Mouse (Mus musculus): Measurements from ENCODE around the gene Bcl7a.

Bcl7a gene

DNA sequence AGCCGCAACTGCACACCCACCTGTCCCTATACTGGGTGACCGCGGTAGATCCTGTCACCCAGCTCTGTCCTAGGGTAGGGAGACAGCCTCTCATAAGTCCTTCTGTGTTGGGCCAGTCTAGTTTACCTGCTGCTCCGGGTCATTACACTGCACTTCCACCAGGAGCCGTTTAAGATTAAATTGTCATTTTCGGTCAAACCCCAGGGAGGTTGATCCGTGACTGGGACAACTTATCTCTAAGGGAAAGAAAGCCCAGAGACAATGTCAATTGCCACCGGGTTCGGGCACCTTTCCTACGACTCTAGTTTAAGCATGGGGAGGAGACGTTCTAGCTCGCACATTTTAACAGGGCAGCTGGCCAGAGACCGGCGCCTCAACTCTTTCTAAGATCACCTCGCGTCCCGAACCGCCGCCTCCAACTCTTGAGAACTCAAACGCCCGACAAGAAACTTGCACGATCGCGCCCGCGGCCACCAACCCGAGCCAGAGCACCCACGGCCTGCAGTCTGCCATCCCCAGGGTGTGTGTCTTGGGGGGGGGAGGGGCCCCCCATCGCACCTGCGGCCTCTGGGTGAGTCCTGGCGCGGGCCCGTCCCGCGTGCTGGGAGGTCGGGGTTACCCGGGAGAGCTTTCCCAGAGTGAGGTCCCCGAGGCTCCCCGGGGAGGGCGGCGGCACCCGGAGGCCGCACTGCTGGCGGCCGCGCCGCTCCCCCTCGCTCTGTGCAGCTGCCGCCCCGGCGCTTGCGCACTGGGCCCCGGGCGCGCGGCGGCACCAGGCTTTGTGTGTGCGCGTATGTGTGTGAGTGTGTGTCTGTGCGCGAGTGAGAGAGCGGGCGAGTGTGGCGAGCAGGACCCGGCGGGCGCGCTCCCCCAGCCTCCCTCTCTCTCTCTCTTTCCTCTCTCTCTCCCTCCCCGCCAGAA, at the start of gene Bcl7a:
Gene Bcl7a, plus strand, starts transcription at position 128 of the 921 bp plus-strand sequence.
- peak; percentile 84 to 88 for DNase-seq (ENCODE audit: low spot score in 2 of 2)

GRCm38 (mm10) chr5:123294653-123295052, 49.0 kb upstream of the Bcl7a start:
- no peak for DNase-seq (ENCODE audit: low spot score in 2 of 2)

GRCm38 (mm10) chr5:123296224-123296806, 47.3 kb upstream of the Bcl7a start:
- peak in 1 of 2 experiments; percentile 62 for DNase-seq (ENCODE audit: low spot score in 2 of 2)

- no peak for DNase-seq (ENCODE audit: low spot score in 2 of 2)
Observed at GRCm38 (mm10) chr5:123296972-123297754, 46.5 kb upstream of the Bcl7a start.

DNA sequence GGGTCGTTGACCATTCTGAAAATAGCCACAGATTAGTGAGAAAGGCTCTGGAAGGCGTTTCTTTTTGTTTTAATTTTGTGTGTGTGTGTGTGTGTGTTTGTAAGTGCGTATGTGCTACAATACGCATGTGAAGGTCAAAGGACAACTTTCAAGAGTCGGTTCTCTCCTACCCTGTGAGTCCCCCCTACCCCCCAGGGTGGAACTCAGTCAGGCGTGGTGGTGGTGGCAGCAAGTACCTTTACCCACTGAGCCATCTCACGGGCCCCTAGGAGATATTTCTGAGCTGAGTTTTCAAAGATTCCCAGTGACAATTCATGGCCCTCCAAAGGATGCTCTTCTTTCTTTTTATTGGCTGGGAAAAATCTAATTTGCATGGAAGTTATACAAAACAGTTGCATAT, 45.8 kb upstream of the Bcl7a start:
- DNase-seq (ENCODE audit: low spot score in 2 of 2), result no peak

- peak in 1 of 2 experiments; percentile 55 for DNase-seq (ENCODE audit: low spot score in 2 of 2)
Observed at GRCm38 (mm10) chr5:123298526-123298925, 45.1 kb upstream of the Bcl7a start.

- no peak for DNase-seq (ENCODE audit: low spot score in 2 of 2)
Observed at GRCm38 (mm10) chr5:123300496-123301034, 43.1 kb upstream of the Bcl7a start.

- DNase-seq (ENCODE audit: low spot score in 2 of 2), result no peak
Observed at GRCm38 (mm10) chr5:123301780-123302521, 41.7 kb upstream of the Bcl7a start.

- no peak for DNase-seq (ENCODE audit: low spot score in 2 of 2)
Observed at GRCm38 (mm10) chr5:123307630-123308282, 35.9 kb upstream of the Bcl7a start.

DNA sequence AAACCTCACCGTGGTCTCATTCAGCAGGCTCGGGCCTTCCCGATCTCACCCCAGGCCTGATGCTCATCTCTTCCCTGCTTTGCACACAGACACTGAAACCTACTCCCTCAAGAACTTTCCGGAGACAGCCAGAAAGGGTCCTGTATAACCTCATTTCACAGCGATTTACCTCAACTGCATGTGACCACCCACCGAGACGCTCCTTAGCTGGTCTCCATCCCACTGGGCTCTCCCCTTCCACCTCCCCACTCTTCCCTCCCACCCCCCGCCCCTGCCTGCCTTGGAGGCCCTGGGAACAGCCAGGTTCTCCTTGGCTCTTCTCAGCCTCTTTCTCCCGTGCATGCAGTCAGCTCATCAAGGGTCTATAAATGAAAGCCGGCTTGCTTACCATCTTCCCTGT, 33.8 kb upstream of the Bcl7a start:
- no peak for DNase-seq (ENCODE audit: low spot score in 2 of 2)

- no peak for DNase-seq (ENCODE audit: low spot score in 2 of 2)
Observed at GRCm38 (mm10) chr5:123310221-123310620, 33.4 kb upstream of the Bcl7a start.

DNA sequence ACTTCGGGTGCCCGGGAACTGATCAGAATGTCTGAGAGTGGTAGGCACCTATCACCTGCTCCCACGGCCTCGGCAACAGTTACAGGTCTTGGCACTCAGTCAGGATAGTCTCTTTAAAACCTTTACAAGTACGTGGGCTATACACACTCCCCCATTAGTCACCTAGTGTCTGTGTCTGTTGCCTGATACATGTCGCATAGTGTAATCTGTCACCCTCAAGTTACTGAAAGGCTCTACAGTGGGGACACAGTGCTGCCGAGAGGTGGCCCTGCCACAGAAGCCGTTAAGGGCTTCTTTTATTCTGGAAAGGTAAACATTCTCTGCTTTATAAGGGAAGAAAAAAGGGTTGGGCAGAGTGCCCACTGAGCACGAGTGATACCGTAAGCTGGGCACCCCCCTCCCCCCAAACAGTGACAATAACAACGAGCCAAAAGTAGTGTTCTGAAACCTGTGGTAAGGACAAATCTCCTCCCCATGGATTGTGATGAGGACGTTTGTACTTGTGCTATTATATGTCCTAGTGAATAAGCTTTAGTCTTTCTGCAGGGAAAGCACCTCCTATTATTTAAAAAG, 30.5 kb upstream of the Bcl7a start:
- no peak for DNase-seq (ENCODE audit: low spot score in 2 of 2)

- DNase-seq (ENCODE audit: low spot score in 2 of 2), result peak in 1 of 2 experiments; percentile 38
Observed at GRCm38 (mm10) chr5:123313851-123314380, 29.7 kb upstream of the Bcl7a start.

DNA sequence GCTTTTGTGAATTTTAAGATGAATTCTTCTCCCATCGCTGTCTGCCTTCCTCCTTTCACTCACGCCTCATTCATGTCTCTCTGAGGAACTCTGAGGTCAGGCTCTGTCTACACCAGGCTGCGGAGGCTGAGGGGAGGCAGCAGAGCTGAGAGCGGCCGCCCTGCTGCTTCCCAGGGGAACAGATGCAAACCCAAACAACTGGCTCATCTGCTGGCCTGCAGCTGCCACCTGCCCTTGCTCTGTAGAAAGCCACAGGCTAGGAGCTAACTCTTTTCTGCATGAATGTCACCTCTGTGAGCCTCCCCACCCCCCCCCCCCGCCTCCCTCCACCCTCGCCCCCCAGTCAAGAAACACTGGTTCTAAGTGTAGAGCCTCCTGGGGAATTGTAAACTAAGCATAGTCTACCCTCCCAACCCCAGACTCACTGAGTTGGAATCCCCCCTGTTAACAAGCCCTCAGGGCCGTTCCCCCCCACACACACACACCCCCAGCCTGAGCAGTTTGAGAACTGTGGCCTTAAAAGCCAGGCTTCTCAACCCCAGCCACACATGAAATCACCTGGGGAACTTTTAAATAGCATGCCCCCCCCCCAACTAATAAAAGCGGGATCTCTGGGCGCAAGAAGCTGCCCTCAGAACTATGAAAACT, 28.3 kb upstream of the Bcl7a start:
- peak in 1 of 2 experiments; percentile 64 for DNase-seq (ENCODE audit: low spot score in 2 of 2)

GRCm38 (mm10) chr5:123317992-123318391, 25.6 kb upstream of the Bcl7a start:
- peak in 1 of 2 experiments; percentile 36 for DNase-seq (ENCODE audit: low spot score in 2 of 2)

DNA sequence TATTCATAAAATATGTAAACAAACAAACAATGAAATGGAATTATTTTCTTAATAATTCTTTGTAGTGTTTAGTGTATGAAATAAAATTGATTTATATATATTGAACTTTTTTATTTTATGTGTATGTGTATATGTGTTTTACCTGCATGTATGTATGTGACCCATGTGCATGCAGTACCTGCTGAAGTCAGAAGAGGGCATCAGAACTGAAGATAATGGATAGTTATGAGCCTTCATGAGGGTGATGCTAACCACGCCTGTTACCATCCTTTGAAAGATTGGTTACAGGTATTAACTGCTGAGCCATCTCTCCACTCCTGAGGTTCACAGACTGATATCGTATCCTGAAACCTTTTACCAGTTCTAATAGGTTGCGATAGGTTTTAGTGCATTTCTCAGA, 23.5 kb upstream of the Bcl7a start:
- DNase-seq (ENCODE audit: low spot score in 2 of 2), result no peak

DNA sequence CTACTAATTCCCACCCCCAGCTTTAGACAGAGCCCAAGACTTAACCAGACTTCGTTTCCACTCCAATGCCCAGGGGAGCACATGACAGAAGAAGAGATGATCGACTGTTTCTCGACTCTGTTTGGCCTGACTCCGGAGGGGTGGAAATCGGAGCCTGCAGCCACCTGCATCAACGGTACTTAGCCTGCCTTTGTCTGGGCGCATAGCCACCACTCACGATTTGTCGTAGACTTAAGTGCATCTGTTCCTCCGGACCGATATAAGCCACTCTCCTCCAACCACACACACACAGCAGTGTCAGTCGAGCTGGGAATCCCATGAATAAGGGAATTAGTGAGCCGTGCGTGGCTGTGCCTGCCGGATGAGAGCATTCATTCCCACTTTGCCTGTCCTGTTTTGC, 19.4 kb upstream of the Bcl7a start:
- peak in 1 of 2 experiments; percentile 42 for DNase-seq (ENCODE audit: low spot score in 2 of 2)

DNA sequence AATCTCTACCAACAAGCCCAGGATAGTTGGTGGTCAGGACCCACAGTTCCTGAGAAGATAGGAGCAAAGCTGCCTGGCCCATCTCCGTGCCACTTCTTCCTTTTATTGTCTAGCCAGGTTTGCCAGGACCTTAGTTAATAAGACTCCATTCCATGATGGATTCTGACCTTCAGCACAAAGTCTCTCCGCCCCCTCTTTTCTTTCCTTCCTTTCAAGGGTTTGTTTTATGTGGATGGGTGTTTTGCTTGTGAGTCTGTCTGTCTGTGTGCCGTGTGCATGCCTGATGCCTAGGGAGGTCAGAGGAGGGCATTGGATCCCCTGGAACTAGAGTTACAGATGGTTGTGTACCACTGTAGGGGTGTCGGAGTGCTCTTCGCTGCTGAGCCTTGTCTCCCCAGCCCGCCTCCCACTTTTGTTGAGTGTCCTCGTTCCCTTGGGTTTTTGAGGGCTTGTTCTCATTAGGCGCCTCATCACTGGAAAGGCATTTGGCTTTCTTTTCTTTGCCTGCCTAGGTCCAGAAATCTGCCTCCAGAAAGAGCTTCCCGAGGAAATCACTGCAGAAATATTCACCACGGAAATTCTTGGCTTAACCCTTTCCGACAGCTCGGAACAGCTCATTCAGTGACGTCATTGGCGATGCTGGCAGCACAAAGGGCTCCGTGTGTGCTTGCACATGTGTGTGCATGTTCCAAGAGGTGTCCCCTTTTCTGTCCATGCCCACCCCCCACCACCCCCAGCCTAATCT, 17.5 kb upstream of the Bcl7a start:
- DNase-seq (ENCODE audit: low spot score in 2 of 2), result no peak

- peak in 1 of 2 experiments; percentile 66 for DNase-seq (ENCODE audit: low spot score in 2 of 2)
Observed at GRCm38 (mm10) chr5:123326751-123327148, 16.9 kb upstream of the Bcl7a start.

Data from spleen, postnatal 10 days (tissue).